Mouse (Mus musculus): Measurements from ENCODE around the gene Fkbp6. TPM values are rescaled to one million over a fixed set of nuclear protein-coding genes. Genes with fewer than 3 reads are reported as not detected.
A peak's percentile ranks its signal among the peaks of the same experiment; 100 is the strongest.

The Fkbp6 gene
- polyA plus RNA-seq, 1 experiment from 2014 or later: 0.30 TPM

- Histone ChIP-seq H3K27me3 (peaks cover 8% of the 10 kb centered on the region), H3K4me3 (peak overlapping the region; percentile 59), H3K27ac (replicated peaks) (no peak overlapping the region), H3K9ac (no peak overlapping the region), H3K9me3 (no peaks in the 10 kb centered on the region), H3K4me1 (replicated peaks) (peaks cover 28% of the 10 kb centered on the region), H3K4me2 (peak overlapping the region; percentile 95), H3K36me3 (peaks cover 42% of the 10 kb centered on the region)
- 58% methylated on average over 9 of the region's 9 CpGs for WGBS
- ATAC-seq (ENCODE audit: low FRiP score, low read depth): no peak
Observed at GRCm38 (mm10) chr5:135247337-135247736, 102.5 kb downstream of the Fkbp6 start.

GRCm38 (mm10) chr5:135246531-135246930 is 103.3 kb downstream of the Fkbp6 start:
- peak overlapping the region; percentile 95 for H3K4me2 ChIP-seq
- ATAC-seq (ENCODE audit: low FRiP score, low read depth): no peak
- H3K27ac ChIP-seq (replicated peaks): no peak overlapping the region
- WGBS: 55% methylated on average over 4 of the region's 4 CpGs
- no peaks in the 10 kb centered on the region for H3K9me3 ChIP-seq
- peaks cover 8% of the 10 kb centered on the region for H3K27me3 ChIP-seq
- H3K4me3 ChIP-seq: no peak overlapping the region
- H3K9ac ChIP-seq: no peak overlapping the region
- peaks cover 26% of the 10 kb centered on the region for H3K4me1 ChIP-seq (replicated peaks)
- peaks cover 50% of the 10 kb centered on the region for H3K36me3 ChIP-seq

GRCm38 (mm10) chr5:135243166-135243565 is 106.7 kb downstream of the Fkbp6 start:
- WGBS: 88% methylated on average over 1 of the region's 1 CpGs
- Histone ChIP-seq H3K4me3 (no peak overlapping the region), H3K27ac (replicated peaks) (no peak overlapping the region), H3K27me3 (no peaks in the 10 kb centered on the region), H3K9ac (no peak overlapping the region), H3K9me3 (no peaks in the 10 kb centered on the region), H3K4me1 (replicated peaks) (no peaks in the 10 kb centered on the region; the same call in 1 of the 2 replicates), H3K36me3 (peaks cover 76% of the 10 kb centered on the region), H3K4me2 (no peak overlapping the region)
- no peak for ATAC-seq (ENCODE audit: low FRiP score, low read depth)

DNA sequence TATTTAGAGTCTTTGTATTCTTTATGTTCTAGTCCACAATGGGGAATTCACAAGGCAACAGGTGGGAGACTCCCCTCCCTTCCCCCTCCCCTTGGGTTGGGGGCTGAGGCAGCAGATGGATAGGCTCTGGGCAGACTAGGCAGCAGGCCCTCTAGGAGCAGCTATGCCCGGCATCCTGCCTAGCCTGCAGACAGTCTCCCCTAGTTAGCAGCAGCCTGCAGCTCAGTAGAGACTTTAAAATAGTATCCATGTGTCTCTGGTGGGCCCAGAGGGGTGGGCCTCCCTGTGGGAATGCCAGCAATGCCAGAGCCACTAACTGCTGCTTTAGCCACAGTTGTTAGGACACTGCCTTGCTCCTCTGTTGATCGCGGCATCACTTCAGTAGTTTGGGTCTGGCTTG is 107.2 kb downstream of the Fkbp6 start:
- no peak overlapping the region for H3K9ac ChIP-seq
- no peaks in the 10 kb centered on the region for H3K9me3 ChIP-seq
- no peak overlapping the region for H3K4me2 ChIP-seq
- no peak overlapping the region for H3K27ac ChIP-seq (replicated peaks)
- no peaks in the 10 kb centered on the region; the same call in 1 of the 2 replicates for H3K4me1 ChIP-seq (replicated peaks)
- peaks cover 81% of the 10 kb centered on the region for H3K36me3 ChIP-seq
- no peak overlapping the region for H3K4me3 ChIP-seq
- H3K27me3 ChIP-seq: no peaks in the 10 kb centered on the region
- no peak for ATAC-seq (ENCODE audit: low FRiP score, low read depth)
- WGBS: 85% methylated on average over 3 of the region's 3 CpGs

- no peak overlapping the region for H3K27ac ChIP-seq (replicated peaks)
- peaks cover 86% of the 10 kb centered on the region for H3K36me3 ChIP-seq
- ATAC-seq (ENCODE audit: low FRiP score, low read depth): no peak
- H3K27me3 ChIP-seq: no peaks in the 10 kb centered on the region
- H3K4me3 ChIP-seq: no peak overlapping the region
- H3K4me1 ChIP-seq (replicated peaks): no peaks in the 10 kb centered on the region
- no peaks in the 10 kb centered on the region for H3K9me3 ChIP-seq
- no peak overlapping the region for H3K4me2 ChIP-seq
- H3K9ac ChIP-seq: no peak overlapping the region
- 72% methylated on average over 12 of the region's 12 CpGs for WGBS
Observed at GRCm38 (mm10) chr5:135242136-135242535, 107.7 kb downstream of the Fkbp6 start.

Small RNA genes within 50 kb of the gene (microRNA-seq; reads per million reads assigned to microRNA genes)
- 1.7 reads per million for gene Mir7033

Other genes starting within 250 kb of the Fkbp6 start
- gene Tbl2, start 200.4 kb downstream of the Fkbp6 start, polyA plus RNA-seq (2015; fragmentation: Nextera tagmentation; extraction: Ambion mirVana): 13.9 and 16.0 TPM in 2 replicates
- 38.4 and 41.4 TPM in 2 replicates for gene Bcl7b, start 181.8 kb downstream of the Fkbp6 start, polyA plus RNA-seq (2015; fragmentation: Nextera tagmentation; extraction: Ambion mirVana)
- gene Baz1b, start 162.8 kb downstream of the Fkbp6 start, polyA plus RNA-seq (2015; fragmentation: Nextera tagmentation; extraction: Ambion mirVana): 26.6 and 28.9 TPM in 2 replicates
- 18.5 and 20.9 TPM in 2 replicates for gene Fzd9, start 98.8 kb downstream of the Fkbp6 start, polyA plus RNA-seq (2015; fragmentation: Nextera tagmentation; extraction: Ambion mirVana)
- not detected in 2 replicates for gene Trim50, start 3.3 kb upstream of the Fkbp6 start, polyA plus RNA-seq (2015; fragmentation: Nextera tagmentation; extraction: Ambion mirVana)
- 31.3 and 34.3 TPM in 2 replicates for gene Nsun5, start 19.9 kb upstream of the Fkbp6 start, polyA plus RNA-seq (2015; fragmentation: Nextera tagmentation; extraction: Ambion mirVana)
- 11.1 and 11.5 TPM in 2 replicates for gene Pom121, start 44.5 kb upstream of the Fkbp6 start, polyA plus RNA-seq (2015; fragmentation: Nextera tagmentation; extraction: Ambion mirVana)
- gene Hip1, start 195.1 kb upstream of the Fkbp6 start, polyA plus RNA-seq (2015; fragmentation: Nextera tagmentation; extraction: Ambion mirVana): 39.1 and 39.7 TPM in 2 replicates
- not detected in 2 replicates for gene Ccl26, start 213.5 kb upstream of the Fkbp6 start, polyA plus RNA-seq (2015; fragmentation: Nextera tagmentation; extraction: Ambion mirVana)
- gene Ccl24, start 223.0 kb upstream of the Fkbp6 start, polyA plus RNA-seq (2015; fragmentation: Nextera tagmentation; extraction: Ambion mirVana): 2.6 and 2.9 TPM in 2 replicates